ENCODE assay signal across 8 mouse cellular contexts in genomic region chr11:51855818-51856615, GRCm38 (mm10). TPM values are rescaled to one million over a fixed set of nuclear protein-coding genes. Genes with fewer than 3 reads are reported as not detected.
DNase-seq lines count a peak whose midpoint lies in the region; ATAC-seq and TF ChIP-seq lines count a peak whose summit lies in the region.

No protein-coding gene starts in this region.

- H3K9ac ChIP-seq in heart, embryonic 16.5 days (ENCODE audit: low read length) = peak overlapping the region; percentile 91
- H3K9ac ChIP-seq in liver, embryonic 14.5 days (replicated peaks) = peak overlapping the region; percentile 75
- H3K9ac ChIP-seq in neural tube, embryonic 12.5 days = peak overlapping the region; percentile 68
- peak overlapping the region; percentile 92 for H3K9ac ChIP-seq in stomach, embryonic 16.5 days (ENCODE audit: low read length)

- no peaks in the 10 kb centered on the region for H3K9me3 ChIP-seq in forebrain, embryonic 10.5 days
- no peaks in the 10 kb centered on the region for H3K9me3 ChIP-seq in heart, embryonic 16.5 days (replicated peaks; ENCODE audit: control insufficient read depth, low read length)
- no peaks in the 10 kb centered on the region for H3K9me3 ChIP-seq in liver, embryonic 14.5 days (ENCODE audit: control insufficient read depth, low read length)
- H3K9me3 ChIP-seq in neural tube, embryonic 12.5 days = no peaks in the 10 kb centered on the region
- no peaks in the 10 kb centered on the region for H3K9me3 ChIP-seq in stomach, embryonic 16.5 days (replicated peaks; ENCODE audit: control insufficient read depth, low read length)

- TF ChIP-seq EP300 in liver, embryonic 14.5 days (IDR thresholded peaks at IDR 0.05; ENCODE audit: low read depth) = no peak

- peak; percentile 15 for ATAC-seq in CD4-positive, CD25-positive, alpha-beta regulatory T cell, adult 4 months
- ATAC-seq in heart, embryonic 16.5 days (replicated peaks; ENCODE audit: extremely low read depth, insufficient read depth, low FRiP score) = peak; percentile 23
- ATAC-seq in liver, embryonic 14.5 days (ENCODE audit: insufficient read depth) = peak; percentile 56
- peak; percentile 59 for ATAC-seq in neural tube, embryonic 12.5 days (ENCODE audit: low FRiP score, low read depth)
- ATAC-seq in stomach, embryonic 16.5 days (ENCODE audit: insufficient read depth, low FRiP score) = peak; percentile 59

- H3K27ac ChIP-seq in forebrain, embryonic 10.5 days = peak overlapping the region; percentile 84
- peak overlapping the region; percentile 90 for H3K27ac ChIP-seq in heart, embryonic 16.5 days (ENCODE audit: low read length)
- no peak overlapping the region for H3K27ac ChIP-seq in liver, embryonic 14.5 days
- no peak overlapping the region for H3K27ac ChIP-seq in neural tube, embryonic 12.5 days
- peak overlapping the region; percentile 93 for H3K27ac ChIP-seq in stomach, embryonic 16.5 days (ENCODE audit: low read length)

- H3K4me1 ChIP-seq in forebrain, embryonic 10.5 days = peaks cover 61% of the 10 kb centered on the region
- H3K4me1 ChIP-seq in heart, embryonic 16.5 days (ENCODE audit: control insufficient read depth, insufficient read depth, low read length) = peaks cover 17% of the 10 kb centered on the region
- H3K4me1 ChIP-seq in liver, embryonic 14.5 days (replicated peaks; ENCODE audit: control insufficient read depth in 2 of 2, insufficient read depth in 2 of 2, low read length in 1 of 2) = peaks cover 2 to 3% of the 10 kb centered on the region in 2 experiments; a peak in 2 of 4 replicates
- H3K4me1 ChIP-seq in neural tube, embryonic 12.5 days = peaks cover 22% of the 10 kb centered on the region
- H3K4me1 ChIP-seq in stomach, embryonic 16.5 days (ENCODE audit: control insufficient read depth, insufficient read depth, low read length) = peaks cover 24% of the 10 kb centered on the region

- under 1% methylated on average over 47 of the region's 47 CpGs for WGBS in forebrain, embryonic 10.5 days
- WGBS in heart, embryonic 16.5 days = under 1% methylated on average over 47 of the region's 47 CpGs
- WGBS in liver, embryonic 14.5 days (ENCODE audit: insufficient replicate concordance) = under 1% methylated on average over 47 of the region's 47 CpGs
- WGBS in neural tube, embryonic 12.5 days = 1% methylated on average over 46 of the region's 47 CpGs
- under 1% methylated on average over 45 of the region's 47 CpGs for WGBS in stomach, embryonic 16.5 days

- peak overlapping the region; percentile 72 for H3K4me3 ChIP-seq in forebrain, embryonic 10.5 days
- H3K4me3 ChIP-seq in heart, embryonic 16.5 days (ENCODE audit: low read length) = peak overlapping the region; percentile 86
- peak overlapping the region; percentile 67 to 83 for H3K4me3 ChIP-seq in liver, embryonic 14.5 days (ENCODE audit: insufficient read depth in 1 of 2, low read depth in 2 of 2, low read length in 2 of 2)
- H3K4me3 ChIP-seq in neural tube, embryonic 12.5 days = peak overlapping the region; percentile 61
- peak overlapping the region; percentile 81 for H3K4me3 ChIP-seq in stomach, embryonic 16.5 days (replicated peaks; ENCODE audit: low read length)

- H3K36me3 ChIP-seq in forebrain, embryonic 10.5 days (replicated peaks) = no peaks in the 10 kb centered on the region
- H3K36me3 ChIP-seq in heart, embryonic 16.5 days (ENCODE audit: control insufficient read depth, insufficient read depth) = no peaks in the 10 kb centered on the region
- no peaks in the 10 kb centered on the region for H3K36me3 ChIP-seq in liver, embryonic 14.5 days (replicated peaks; ENCODE audit: control insufficient read depth, insufficient read depth, low read depth)
- H3K36me3 ChIP-seq in neural tube, embryonic 12.5 days = no peaks in the 10 kb centered on the region
- H3K36me3 ChIP-seq in stomach, embryonic 16.5 days (ENCODE audit: control insufficient read depth, insufficient read depth, low read length) = no peaks in the 10 kb centered on the region

- H3K27me3 ChIP-seq in forebrain, embryonic 10.5 days (ENCODE audit: poor library complexity, severe bottlenecking) = peaks cover 62% of the 10 kb centered on the region
- no peaks in the 10 kb centered on the region; the same call in 1 of the 2 replicates for H3K27me3 ChIP-seq in heart, embryonic 16.5 days (ENCODE audit: control insufficient read depth, insufficient read depth, low read length)
- peaks cover 22% of the 10 kb centered on the region for H3K27me3 ChIP-seq in liver, embryonic 14.5 days (ENCODE audit: control insufficient read depth, insufficient read depth, low read length)
- H3K27me3 ChIP-seq in neural tube, embryonic 12.5 days (replicated peaks) = peaks cover 45% of the 10 kb centered on the region
- H3K27me3 ChIP-seq in stomach, embryonic 16.5 days (ENCODE audit: control insufficient read depth, insufficient read depth, low read length) = no peaks in the 10 kb centered on the region

- DNase-seq in brain, embryonic 14.5 days (ENCODE audit: low read depth) = peak; percentile 40
- DNase-seq in forebrain, embryonic 10.5 days (ENCODE audit: extremely low spot score, low spot score) = peak; percentile 58
- peak; percentile 81 to 90 for DNase-seq in kidney, postnatal 36 days
- peak in 1 of 3 experiments; percentile 24 for DNase-seq in liver, embryonic 14.5 days (ENCODE audit: low read depth in 3 of 3, low spot score in 3 of 3)

- peak overlapping the region; percentile 100 for H3K4me2 ChIP-seq in heart, embryonic 16.5 days (ENCODE audit: low read depth, low read length)
- H3K4me2 ChIP-seq in liver, embryonic 14.5 days (ENCODE audit: low read depth) = peak overlapping the region; percentile 90
- H3K4me2 ChIP-seq in neural tube, embryonic 12.5 days (replicated peaks) = peak overlapping the region; percentile 100
- H3K4me2 ChIP-seq in stomach, embryonic 16.5 days (ENCODE audit: low read depth, low read length) = peak overlapping the region; percentile 99

- peak; percentile 23; the same call in 1 of the 2 replicates for TF ChIP-seq CTCF in brain, embryonic 14.5 days (IDR thresholded peaks at IDR 0.05; ENCODE audit: borderline replicate concordance, extremely low read depth, insufficient read depth, insufficient read length)
- TF ChIP-seq CTCF in liver, embryonic 14.5 days (IDR thresholded peaks at IDR 0.05; ENCODE audit: low read depth) = no peak; the same call in 1 of the 2 replicates

- no peak for TF ChIP-seq POLR2A in brain, embryonic 14.5 days (IDR thresholded peaks at IDR 0.05; ENCODE audit: borderline replicate concordance, extremely low read depth, insufficient read depth, insufficient read length, poor library complexity, severe bottlenecking)

RNA-seq across cellular contexts. Expression of gene Jade2, which starts 1.4 kb away (rescaled TPM):
- polyA plus RNA-seq in CD4-positive, CD25-positive, alpha-beta regulatory T cell, adult 4 months (2017; shearing (Covaris generic)) = 10 to 100 TPM; 19.9 to 27.8 TPM
- 0.93 and 1.1 TPM in 2 replicates for polyA plus RNA-seq in brain, embryonic 14.5 days (2012; rRNA removed)
- polyA plus RNA-seq in forebrain, embryonic 10.5 days (2016; fragmentation: Nextera tagmentation; extraction: Ambion mirVana) = 0.57 and 0.64 TPM in 2 replicates
- 1.4 and 1.6 TPM in 2 replicates for polyA plus RNA-seq in heart, embryonic 16.5 days (2015; fragmentation: Nextera tagmentation; extraction: Ambion mirVana)
- 0.63 and 0.77 TPM in 2 replicates for polyA plus RNA-seq in liver, embryonic 14.5 days (2012; rRNA removed)
- 0.42 and 0.46 TPM in 2 replicates for polyA plus RNA-seq in liver, embryonic 14.5 days (2014; fragmentation: Nextera tagmentation; extraction: Ambion mirVana)
- polyA plus RNA-seq in neural tube, embryonic 12.5 days (2016; fragmentation: Nextera tagmentation; extraction: Ambion mirVana) = 0.23 and 0.32 TPM in 2 replicates
- 1.7 and 1.8 TPM in 2 replicates for polyA plus RNA-seq in stomach, embryonic 16.5 days (2015; fragmentation: Nextera tagmentation; extraction: Ambion mirVana)

Comparison
In these comparisons a context has a peak if more than half of its experiments do, and no peak if none do; other contexts are left out.
1. H3K27ac ChIP-seq: peak in forebrain, embryonic 10.5 days (single experiment), heart, embryonic 16.5 days (single experiment) and stomach, embryonic 16.5 days (single experiment); none in liver, embryonic 14.5 days (single experiment) and neural tube, embryonic 12.5 days (single experiment).
2. Peak in every context shown above with its lines, with median percentiles within 50 percentile points of each other: ATAC-seq, H3K4me3 ChIP-seq, H3K4me2 ChIP-seq and H3K9ac ChIP-seq.